ENCODE assay signal across 9 mouse cellular contexts in genomic region chr2:143131098-143131646, GRCm38 (mm10). TPM values are rescaled to one million over a fixed set of nuclear protein-coding genes. Genes with fewer than 3 reads are reported as not detected.
DNase-seq lines count a peak whose midpoint lies in the region; ATAC-seq lines count a peak whose summit lies in the region.
"Had no signal": no experiment of that assay in that cellular context is flagged by ENCODE, and none has a peak within 500 bp of the region (broad histone marks: within the 10 kb centered on the region; RNA-seq: fewer than 3 reads in every experiment).

No protein-coding gene starts in this region.

- WGBS in hindbrain, embryonic 13.5 days = 78% methylated on average over 5 of the region's 5 CpGs
- WGBS in hindbrain, embryonic 11.5 days = 91% methylated on average over 5 of the region's 5 CpGs

- no peaks in the 10 kb centered on the region for H3K36me3 ChIP-seq in hindbrain, embryonic 13.5 days
- H3K36me3 ChIP-seq in hindbrain, embryonic 11.5 days (ENCODE audit: control insufficient read depth, insufficient read depth, low read length) = no peaks in the 10 kb centered on the region

- no peak overlapping the region for H3K4me3 ChIP-seq in hindbrain, embryonic 13.5 days
- no peak overlapping the region for H3K4me3 ChIP-seq in hindbrain, embryonic 11.5 days (ENCODE audit: low read depth, low read length)

- peak overlapping the region; percentile 2; the same call in 1 of the 2 replicates for H3K27ac ChIP-seq in hindbrain, embryonic 13.5 days
- H3K27ac ChIP-seq in hindbrain, embryonic 11.5 days (ENCODE audit: low read depth, low read length) = no peak overlapping the region

- no peak overlapping the region for H3K4me2 ChIP-seq in hindbrain, embryonic 13.5 days
- H3K4me2 ChIP-seq in hindbrain, embryonic 11.5 days (replicated peaks; ENCODE audit: low read depth, low read length) = no peak overlapping the region

- no peak for DNase-seq in hindbrain, embryonic 11.5 days (ENCODE audit: low spot score)
- DNase-seq in retina, postnatal 1 day = peak; percentile 41
- no peak for DNase-seq in retina, embryonic 14.5 days (ENCODE audit: low spot score)
- DNase-seq in cerebellum, adult 8-10 months = peak; percentile 30
- DNase-seq in layer of hippocampus, adult 9-11 months = peak; percentile 44
- DNase-seq in T-cell, adult 2 months (ENCODE audit: low spot score) = no peak
- DNase-seq in heart, postnatal 25 days (ENCODE audit: low spot score) = no peak

- ATAC-seq in hindbrain, embryonic 13.5 days (ENCODE audit: low FRiP score) = no peak
- no peak for ATAC-seq in hindbrain, embryonic 11.5 days (ENCODE audit: low FRiP score)

- no peaks in the 10 kb centered on the region for H3K27me3 ChIP-seq in hindbrain, embryonic 13.5 days
- no peaks in the 10 kb centered on the region for H3K27me3 ChIP-seq in hindbrain, embryonic 11.5 days (ENCODE audit: control insufficient read depth, insufficient read depth, low read length)

- no peak overlapping the region for H3K9ac ChIP-seq in hindbrain, embryonic 13.5 days
- H3K9ac ChIP-seq in hindbrain, embryonic 11.5 days (ENCODE audit: low read depth, low read length) = no peak overlapping the region

- intact Hi-C loops in heart, postnatal 25 days (cut with DNase I) = no loop called here

- 0 out of 2 replicates have a peak, but pooled peaks cover 6% of the 10 kb centered on the region for H3K4me1 ChIP-seq in hindbrain, embryonic 13.5 days (replicated peaks)
- H3K4me1 ChIP-seq in hindbrain, embryonic 11.5 days (replicated peaks; ENCODE audit: control insufficient read depth, insufficient read depth, low read length) = no peaks in the 10 kb centered on the region

- no peaks in the 10 kb centered on the region for H3K9me3 ChIP-seq in hindbrain, embryonic 13.5 days
- H3K9me3 ChIP-seq in hindbrain, embryonic 11.5 days (ENCODE audit: control insufficient read depth, low read length) = no peaks in the 10 kb centered on the region

RNA-seq across cellular contexts. Expression of gene Otor, which starts 52.9 kb away (rescaled TPM):
- 1.9 and 2.7 TPM in 2 replicates for polyA plus RNA-seq in hindbrain, embryonic 13.5 days (2015; fragmentation: Nextera tagmentation; extraction: Ambion mirVana)
- polyA plus RNA-seq in hindbrain, embryonic 11.5 days (2014; fragmentation: Nextera tagmentation; extraction: Ambion mirVana) = 2.2 and 2.3 TPM in 2 replicates
- not detected for total RNA-seq in heart, postnatal 25 days (2021)
- total RNA-seq: left cerebral cortex, postnatal 14 days had no signal

Comparison
In these comparisons a context has a peak if more than half of its experiments do, and no peak if none do; other contexts are left out.
1. DNase-seq: peak in retina, postnatal 1 day (single experiment), cerebellum, adult 8-10 months (single experiment) and layer of hippocampus, adult 9-11 months (single experiment); none in hindbrain, embryonic 11.5 days (single experiment), retina, embryonic 14.5 days (single experiment), T-cell, adult 2 months (single experiment) and heart, postnatal 25 days (single experiment).